Mouse (Mus musculus) intestine, embryonic 15.5 days (tissue): ENCODE data around the gene Cdh5. TPM values are rescaled to one million over a fixed set of nuclear protein-coding genes. Genes with fewer than 3 reads are reported as not detected.
"Not testable (repeated sequence)": the region's sequence is repeated elsewhere in the genome, so short reads cannot be mapped to it uniquely, and the experiment has no call there.

Source experiments
- ATAC-seq: fragments of 200-750 bp; cut with Nextera tagmentation; 2 replicates; pipeline ENCODE4 v1.8.0; 2017; ENCODE audit warnings: moderate TSS enrichment, moderate library complexity
- H3K27ac ChIP-seq: fragments of 300-500 bp; sonication (generic); 2 replicates; pipeline ENCODE4 v1.5.1; 2015; ENCODE audit warnings: mild to moderate bottlenecking, inconsistent platforms
- H3K27me3 ChIP-seq: fragments of 300-500 bp; sonication (generic); replicated peaks from 2 replicates; pipeline ENCODE4 v1.6.1; 2015; ENCODE audit warnings: inconsistent platforms
- H3K36me3 ChIP-seq: fragments of 300-500 bp; sonication (generic); 2 replicates; pipeline ENCODE4 v1.6.1; 2015; ENCODE audit warnings: inconsistent platforms
- H3K4me1 ChIP-seq: fragments of 300-500 bp; sonication (generic); replicated peaks from 2 replicates; pipeline ENCODE4 v1.6.1; 2015; ENCODE audit warnings: inconsistent platforms
- H3K4me2 ChIP-seq: fragments of 300-500 bp; sonication (generic); replicated peaks from 2 replicates; pipeline ENCODE4 v1.6.1; 2015; ENCODE audit warnings: mild to moderate bottlenecking, inconsistent platforms
- H3K4me3 ChIP-seq: fragments of 300-500 bp; sonication (generic); replicated peaks from 2 replicates; pipeline ENCODE4 v1.5.1; 2015; ENCODE audit warnings: inconsistent platforms
- H3K9ac ChIP-seq: fragments of 300-500 bp; sonication (generic); 2 replicates; pipeline ENCODE4 v1.6.1; 2015; ENCODE audit warnings: inconsistent platforms
- H3K9me3 ChIP-seq: fragments of 300-500 bp; sonication (generic); 2 replicates; pipeline ENCODE4 v1.6.1; 2016; ENCODE audit warnings: inconsistent platforms
- WGBS: fragments of 180-500 bp; shearing (Covaris S2); methylation state at CpG from one replicate; pipeline ENCODE4 v1.1.7; 2015; 5-methylcytosine and 5-hydroxymethylcytosine counted together
- polyA plus RNA-seq: library from polyadenylated mRNA; unstranded; fragments of >200 nt; fragmentation: Nextera tagmentation; extraction: Ambion mirVana; gene quantifications from 2 replicates; pipeline ENCODE4 v1.2.1, GENCODE M21; 2015

Cdh5 gene
- polyA plus RNA-seq, 1 experiment from 2014 or later: 25.3 TPM

GRCm38 (mm10) chr8:104098671-104099346, 2.6 kb upstream of the Cdh5 start:
- H3K27ac ChIP-seq: no peak overlapping the region
- no peaks in the 10 kb centered on the region for H3K27me3 ChIP-seq
- ATAC-seq: peak; percentile 29; the same call in 1 of the 2 replicates

GRCm38 (mm10) chr8:104099347-104100099, 1.9 kb upstream of the Cdh5 start:
- Histone ChIP-seq H3K4me2 (0 out of 2 replicates have a peak overlapping the region, but pooled peaks have one; percentile 1), H3K4me3 (no peak overlapping the region), H3K27ac (0 out of 2 replicates have a peak overlapping the region, but pooled peaks have one; percentile 22), H3K27me3 (no peaks in the 10 kb centered on the region), H3K36me3 (no peaks in the 10 kb centered on the region), H3K9me3 (no peaks in the 10 kb centered on the region), H3K9ac (no peak overlapping the region), H3K4me1 (no peaks in the 10 kb centered on the region)
- 56% methylated on average over 20 of the region's 20 CpGs for WGBS
- ATAC-seq: peak; percentile 41; the same call in 1 of the 2 replicates

More at GRCm38 (mm10) chr8:104098671-104099346, 2.6 kb upstream of the Cdh5 start:
- Histone ChIP-seq H3K9me3 (no peaks in the 10 kb centered on the region), H3K4me3 (no peak overlapping the region), H3K36me3 (no peaks in the 10 kb centered on the region), H3K4me1 (no peaks in the 10 kb centered on the region), H3K9ac (no peak overlapping the region), H3K4me2 (no peak overlapping the region)
- WGBS: 24% methylated on average over 6 of the region's 6 CpGs

GRCm38 (mm10) chr8:104100724-104101123, 701 bp upstream of the Cdh5 start:
- not testable (repeated sequence) for ATAC-seq, H3K36me3 ChIP-seq, H3K27me3 ChIP-seq, H3K4me1 ChIP-seq, H3K4me2 ChIP-seq, H3K4me3 ChIP-seq, H3K27ac ChIP-seq, H3K9me3 ChIP-seq, H3K9ac ChIP-seq
- WGBS: 92% methylated on average over 6 of the region's 6 CpGs

GRCm38 (mm10) chr8:104103462-104103861, 2.0 kb downstream of the Cdh5 start:
- no peak for ATAC-seq
- Histone ChIP-seq H3K9ac (no peak overlapping the region), H3K9me3 (no peaks in the 10 kb centered on the region), H3K4me2 (no peak overlapping the region), H3K4me1 (peaks cover 7% of the 10 kb centered on the region; the same call in 1 of the 2 replicates), H3K27ac (no peak overlapping the region), H3K36me3 (no peaks in the 10 kb centered on the region), H3K27me3 (no peaks in the 10 kb centered on the region), H3K4me3 (no peak overlapping the region)
- 63% methylated on average over 7 of the region's 7 CpGs for WGBS

GRCm38 (mm10) chr8:104105768-104106167, 4.3 kb downstream of the Cdh5 start:
- Histone ChIP-seq H3K9me3 (no peaks in the 10 kb centered on the region), H3K36me3 (no peaks in the 10 kb centered on the region), H3K4me3 (no peak overlapping the region), H3K27me3 (no peaks in the 10 kb centered on the region), H3K9ac (no peak overlapping the region), H3K27ac (0 out of 2 replicates have a peak overlapping the region, but pooled peaks have one; percentile 9), H3K4me1 (peaks cover 7% of the 10 kb centered on the region; the same call in 1 of the 2 replicates), H3K4me2 (0 out of 2 replicates have a peak overlapping the region, but pooled peaks have one; percentile 6)
- ATAC-seq: peak; percentile 60; the same call in 1 of the 2 replicates
- 51% methylated on average over 6 of the region's 6 CpGs for WGBS

GRCm38 (mm10) chr8:104106276-104106946, 5.0 kb downstream of the Cdh5 start:
- H3K27me3 ChIP-seq: no peaks in the 10 kb centered on the region
- H3K4me1 ChIP-seq: peaks cover 7% of the 10 kb centered on the region; the same call in 1 of the 2 replicates
- whole genome bisulfite sequencing: 80% methylated on average over 7 of the region's 7 CpGs
- no peaks in the 10 kb centered on the region for H3K9me3 ChIP-seq
- H3K4me2 ChIP-seq: no peak overlapping the region
- ATAC-seq: no peak
- H3K27ac ChIP-seq: no peak overlapping the region
- H3K4me3 ChIP-seq: no peak overlapping the region
- no peaks in the 10 kb centered on the region for H3K36me3 ChIP-seq
- H3K9ac ChIP-seq: no peak overlapping the region

- Histone ChIP-seq H3K4me2 (no peak overlapping the region), H3K27ac (no peak overlapping the region), H3K36me3 (no peaks in the 10 kb centered on the region), H3K27me3 (no peaks in the 10 kb centered on the region), H3K4me3 (no peak overlapping the region), H3K4me1 (peaks cover 7% of the 10 kb centered on the region; the same call in 1 of the 2 replicates), H3K9me3 (no peaks in the 10 kb centered on the region), H3K9ac (no peak overlapping the region)
- no peak for ATAC-seq
Observed at GRCm38 (mm10) chr8:104107111-104107510, 5.7 kb downstream of the Cdh5 start.

- peak; percentile 35; the same call in 1 of the 2 replicates for ATAC-seq
- Histone ChIP-seq H3K4me1 (peaks cover 7% of the 10 kb centered on the region; the same call in 1 of the 2 replicates), H3K4me3 (no peak overlapping the region), H3K36me3 (no peaks in the 10 kb centered on the region), H3K9ac (no peak overlapping the region), H3K4me2 (no peak overlapping the region), H3K9me3 (no peaks in the 10 kb centered on the region), H3K27ac (no peak overlapping the region), H3K27me3 (no peaks in the 10 kb centered on the region)
- WGBS: 28% methylated on average over 5 of the region's 5 CpGs
Observed at GRCm38 (mm10) chr8:104108048-104108447, 6.6 kb downstream of the Cdh5 start.

- 71% methylated on average over 10 of the region's 10 CpGs for WGBS
Observed at GRCm38 (mm10) chr8:104110498-104111134, 9.2 kb downstream of the Cdh5 start.

GRCm38 (mm10) chr8:104121640-104122416, 20.4 kb downstream of the Cdh5 start:
- no peak overlapping the region for H3K27ac ChIP-seq
- H3K9me3 ChIP-seq: no peaks in the 10 kb centered on the region
- no peaks in the 10 kb centered on the region for H3K4me1 ChIP-seq
- WGBS: 69% methylated on average over 12 of the region's 12 CpGs
- no peak overlapping the region for H3K4me2 ChIP-seq
- ATAC-seq: no peak
- H3K4me3 ChIP-seq: no peak overlapping the region
- no peaks in the 10 kb centered on the region for H3K36me3 ChIP-seq
- H3K27me3 ChIP-seq: no peaks in the 10 kb centered on the region
- H3K9ac ChIP-seq: no peak overlapping the region

More at GRCm38 (mm10) chr8:104110498-104111134, 9.2 kb downstream of the Cdh5 start:
- H3K36me3 ChIP-seq: no peaks in the 10 kb centered on the region
- H3K4me3 ChIP-seq: no peak overlapping the region
- H3K4me1 ChIP-seq: peaks cover 3% of the 10 kb centered on the region; the same call in 1 of the 2 replicates
- no peaks in the 10 kb centered on the region for H3K27me3 ChIP-seq
- no peak for ATAC-seq
- H3K27ac ChIP-seq: no peak overlapping the region
- no peak overlapping the region for H3K4me2 ChIP-seq
- H3K9me3 ChIP-seq: no peaks in the 10 kb centered on the region
- H3K9ac ChIP-seq: no peak overlapping the region

- no peak overlapping the region for H3K27ac ChIP-seq
- H3K9me3 ChIP-seq: no peaks in the 10 kb centered on the region
- ATAC-seq: no peak
- no peak overlapping the region for H3K9ac ChIP-seq
- H3K27me3 ChIP-seq: no peaks in the 10 kb centered on the region
- H3K4me3 ChIP-seq: no peak overlapping the region
- no peaks in the 10 kb centered on the region for H3K36me3 ChIP-seq
- H3K4me2 ChIP-seq: no peak overlapping the region
- 93% methylated on average over 2 of the region's 2 CpGs for whole genome bisulfite sequencing
- no peaks in the 10 kb centered on the region for H3K4me1 ChIP-seq
Observed at GRCm38 (mm10) chr8:104123080-104123657, 21.7 kb downstream of the Cdh5 start.
